25 mouse cellular contexts compared by ENCODE assay signal in genomic region chr15:62068422-62069160, GRCm38 (mm10).
DNase-seq lines count a peak whose midpoint lies in the region; ATAC-seq and TF ChIP-seq lines count a peak whose summit lies in the region.
"Had no signal": no experiment of that assay in that cellular context is flagged by ENCODE, and none has a peak within 500 bp of the region (broad histone marks: within the 10 kb centered on the region; RNA-seq: fewer than 3 reads in every experiment).

No protein-coding gene starts in this region.

- no peak for TF ChIP-seq POLR2A in lung, adult 2 months (IDR thresholded peaks at IDR 0.05; ENCODE audit: borderline replicate concordance, extremely low read depth, low read depth, low read length)
- TF ChIP-seq POLR2A in brain, embryonic 14.5 days (IDR thresholded peaks at IDR 0.05; ENCODE audit: borderline replicate concordance, extremely low read depth, insufficient read depth, insufficient read length, poor library complexity, severe bottlenecking): no peak

- H3K27ac ChIP-seq in intestine, embryonic 15.5 days: no peak overlapping the region
- H3K27ac ChIP-seq in intestine, postnatal 0 days (ENCODE audit: low read depth, low read length): no peak overlapping the region
- 0 out of 2 replicates have a peak overlapping the region, but pooled peaks have one; percentile 33 for H3K27ac ChIP-seq in lung, embryonic 14.5 days (ENCODE audit: low read depth)
- H3K27ac ChIP-seq: embryonic facial prominence, embryonic 12.5 days; embryonic facial prominence, embryonic 15.5 days; forebrain, embryonic 12.5 days; heart, embryonic 15.5 days; hindbrain, embryonic 10.5 days; hindbrain, embryonic 13.5 days had no signal

- no peaks in the 10 kb centered on the region for H3K36me3 ChIP-seq in intestine, embryonic 15.5 days
- no peaks in the 10 kb centered on the region for H3K36me3 ChIP-seq in intestine, postnatal 0 days (ENCODE audit: control insufficient read depth, insufficient read depth)
- H3K36me3 ChIP-seq in lung, embryonic 14.5 days (ENCODE audit: insufficient read depth): no peaks in the 10 kb centered on the region
- H3K36me3 ChIP-seq: embryonic facial prominence, embryonic 12.5 days; embryonic facial prominence, embryonic 15.5 days; forebrain, embryonic 12.5 days; heart, embryonic 12.5 days; heart, embryonic 15.5 days; hindbrain, embryonic 10.5 days; hindbrain, embryonic 13.5 days had no signal

- H3K27me3 ChIP-seq in intestine, embryonic 15.5 days (replicated peaks): no peaks in the 10 kb centered on the region
- H3K27me3 ChIP-seq in intestine, postnatal 0 days (replicated peaks; ENCODE audit: control insufficient read depth, insufficient read depth, low read length): no peaks in the 10 kb centered on the region
- no peaks in the 10 kb centered on the region for H3K27me3 ChIP-seq in lung, embryonic 14.5 days (ENCODE audit: insufficient read depth, low read length)
- H3K27me3 ChIP-seq: embryonic facial prominence, embryonic 12.5 days; embryonic facial prominence, embryonic 15.5 days; forebrain, embryonic 12.5 days; heart, embryonic 12.5 days; heart, embryonic 15.5 days; Patski had no signal

- no peaks in the 10 kb centered on the region for H3K4me1 ChIP-seq in intestine, embryonic 15.5 days (replicated peaks)
- H3K4me1 ChIP-seq in intestine, postnatal 0 days (replicated peaks; ENCODE audit: control insufficient read depth, insufficient read depth, low read length): no peaks in the 10 kb centered on the region
- 0 out of 2 replicates have a peak, but pooled peaks cover 3% of the 10 kb centered on the region for H3K4me1 ChIP-seq in lung, embryonic 14.5 days (ENCODE audit: insufficient read depth)
- no peaks in the 10 kb centered on the region for H3K4me1 ChIP-seq in lung, adult 2 months (ENCODE audit: control insufficient read depth, insufficient read depth, low read length)
- H3K4me1 ChIP-seq: embryonic facial prominence, embryonic 12.5 days; forebrain, embryonic 12.5 days; heart, embryonic 12.5 days; heart, embryonic 15.5 days; hindbrain, embryonic 13.5 days had no signal

- no peak overlapping the region for H3K4me2 ChIP-seq in intestine, embryonic 15.5 days (replicated peaks)
- H3K4me2 ChIP-seq in intestine, postnatal 0 days (replicated peaks; ENCODE audit: low read depth): no peak overlapping the region
- H3K4me2 ChIP-seq in lung, embryonic 14.5 days: no peak overlapping the region
- H3K4me2 ChIP-seq: embryonic facial prominence, embryonic 12.5 days; embryonic facial prominence, embryonic 15.5 days; forebrain, embryonic 12.5 days; heart, embryonic 12.5 days; heart, embryonic 15.5 days; hindbrain, embryonic 13.5 days had no signal

- ATAC-seq in intestine, embryonic 15.5 days: 0 out of 2 replicates have a peak, but pooled peaks have one; percentile 12
- ATAC-seq in intestine, postnatal 0 days: no peak
- peak; percentile 68 for ATAC-seq in lung, embryonic 14.5 days (ENCODE audit: insufficient read depth)
- ATAC-seq: CD4-positive, CD25-positive, alpha-beta regulatory T cell, adult 4 months; hindbrain, embryonic 16.5 days; Patski had no signal

- no peak overlapping the region for H3K9ac ChIP-seq in intestine, embryonic 15.5 days
- no peak overlapping the region for H3K9ac ChIP-seq in intestine, postnatal 0 days (ENCODE audit: low read depth, low read length)
- no peak overlapping the region for H3K9ac ChIP-seq in lung, embryonic 14.5 days
- H3K9ac ChIP-seq: embryonic facial prominence, embryonic 12.5 days; embryonic facial prominence, embryonic 15.5 days; forebrain, embryonic 12.5 days; heart, embryonic 12.5 days; heart, embryonic 15.5 days; hindbrain, embryonic 13.5 days had no signal

- no peak overlapping the region for H3K4me3 ChIP-seq in intestine, embryonic 15.5 days (replicated peaks)
- H3K4me3 ChIP-seq in intestine, postnatal 0 days (ENCODE audit: low read depth, low read length): no peak overlapping the region
- H3K4me3 ChIP-seq in lung, embryonic 14.5 days (ENCODE audit: low read depth, low read length): no peak overlapping the region
- H3K4me3 ChIP-seq in lung, adult 2 months (replicated peaks; ENCODE audit: extremely low read depth, low read depth, low read length): no peak overlapping the region
- H3K4me3 ChIP-seq: embryonic facial prominence, embryonic 12.5 days; embryonic facial prominence, embryonic 15.5 days; forebrain, embryonic 12.5 days; heart, embryonic 12.5 days; heart, embryonic 15.5 days; hindbrain, embryonic 10.5 days; hindbrain, embryonic 13.5 days had no signal

- H3K9me3 ChIP-seq in intestine, embryonic 15.5 days: no peaks in the 10 kb centered on the region
- H3K9me3 ChIP-seq in intestine, postnatal 0 days (ENCODE audit: control insufficient read depth): no peaks in the 10 kb centered on the region
- H3K9me3 ChIP-seq in lung, embryonic 14.5 days (ENCODE audit: low read depth, low read length): no peaks in the 10 kb centered on the region
- H3K9me3 ChIP-seq: embryonic facial prominence, embryonic 12.5 days; embryonic facial prominence, embryonic 15.5 days; forebrain, embryonic 12.5 days; heart, embryonic 12.5 days; heart, embryonic 15.5 days; hindbrain, embryonic 10.5 days; hindbrain, embryonic 13.5 days had no signal

- 46% methylated on average over 11 of the region's 11 CpGs for WGBS in intestine, embryonic 15.5 days
- 60% methylated on average over 11 of the region's 11 CpGs for WGBS in intestine, postnatal 0 days
- WGBS in lung, embryonic 14.5 days: 42% methylated on average over 11 of the region's 11 CpGs
- 61% methylated on average over 11 of the region's 11 CpGs for WGBS in lung, adult 2 months

- no peak for TF ChIP-seq CTCF in intestine, postnatal 0 days (IDR thresholded peaks at IDR 0.05; ENCODE audit: low read depth)
- TF ChIP-seq CTCF in lung, embryonic 14.5 days (IDR thresholded peaks at IDR 0.05; ENCODE audit: low read depth): no peak
- no peak for TF ChIP-seq CTCF in lung, adult 2 months (IDR thresholded peaks at IDR 0.05; ENCODE audit: insufficient read depth, low read length)
- TF ChIP-seq CTCF in brain, embryonic 14.5 days (IDR thresholded peaks at IDR 0.05; ENCODE audit: borderline replicate concordance, extremely low read depth, insufficient read depth, insufficient read length): no peak

- DNase-seq in lung, embryonic 14.5 days: peak; percentile 64
- DNase-seq in lung, adult 2 months: no peak
- DNase-seq in brain, embryonic 14.5 days (ENCODE audit: low read depth): peak; percentile 28
- no peak for DNase-seq in spleen, postnatal 14 days (ENCODE audit: low spot score in 2 of 2)
- DNase-seq: adrenal gland, postnatal 10 days; adrenal gland, postnatal 36 days; cerebellum, adult 11 months; cerebellum, adult 2 months; cerebellum, adult 9-11 months; cerebellum, postnatal 25 days; gastrocnemius, postnatal 25 days; heart, adult 18-20 months; heart, postnatal 36 days had no signal

Comparison
In these comparisons a context has a peak if more than half of its experiments do, and no peak if none do; other contexts are left out.
1. DNase-seq: peak in lung, embryonic 14.5 days (single experiment) and brain, embryonic 14.5 days (single experiment); none in lung, adult 2 months (single experiment) and spleen, postnatal 14 days (0 of 2).